Mouse (Mus musculus) forebrain, embryonic 16.5 days (tissue): Measurements from ENCODE around the gene Ttll3. TPM values are rescaled to one million over a fixed set of nuclear protein-coding genes. Genes with fewer than 3 reads are reported as not detected.
A peak's percentile ranks its signal among the peaks of the same experiment; 100 is the strongest.

Experiments used
- ATAC-seq: fragments of 200-750 bp; cut with Nextera tagmentation; 2 replicates; pipeline ENCODE4 v1.8.0; 2017; ENCODE audit warnings: mild to moderate bottlenecking, moderate library complexity
- H3K27ac ChIP-seq: fragments of 300-500 bp; sonication (generic); 2 replicates; pipeline ENCODE4 v1.5.1; 2014; ENCODE audit warnings: low read length, control low read depth
- H3K27me3 ChIP-seq: fragments of 300-500 bp; sonication (generic); replicated peaks from 2 replicates; pipeline ENCODE4 v1.6.1; 2014; ENCODE audit warnings: low read length; ENCODE audit not compliant: control insufficient read depth, insufficient read depth
- H3K36me3 ChIP-seq: fragments of 300-500 bp; sonication (generic); 2 replicates; pipeline ENCODE4 v1.6.1; 2014; ENCODE audit not compliant: control insufficient read depth, insufficient read depth
- H3K4me1 ChIP-seq: fragments of 300-500 bp; sonication (generic); replicated peaks from 2 replicates; pipeline ENCODE4 v1.6.1; 2014; ENCODE audit warnings: low read length; ENCODE audit not compliant: control insufficient read depth, insufficient read depth
- H3K4me2 ChIP-seq: fragments of 300-500 bp; sonication (generic); 2 replicates; pipeline ENCODE4 v1.6.1; 2014; ENCODE audit warnings: mild to moderate bottlenecking, low read length, control low read depth
- H3K4me3 ChIP-seq: fragments of 300-500 bp; sonication (generic); replicated peaks from 2 replicates; pipeline ENCODE4 v1.5.1; 2014; ENCODE audit warnings: mild to moderate bottlenecking, low read length, control low read depth
- H3K9ac ChIP-seq: fragments of 300-500 bp; sonication (generic); replicated peaks from 2 replicates; pipeline ENCODE4 v1.6.1; 2014; ENCODE audit warnings: low read depth, low read length, control low read depth
- H3K9me3 ChIP-seq: fragments of 300-500 bp; sonication (generic); 2 replicates; pipeline ENCODE4 v1.6.1; 2016; ENCODE audit warnings: low read length; ENCODE audit not compliant: control insufficient read depth
- WGBS: fragments of 180-500 bp; shearing (Covaris S2); extraction: QIAGEN DNeasy Blood & Tissue Kit; methylation state at CpG from one replicate; pipeline ENCODE4 v1.1.7; 2014; 5-methylcytosine and 5-hydroxymethylcytosine counted together
- polyA plus RNA-seq: library from polyadenylated mRNA; unstranded; fragments of >200 nt; fragmentation: Nextera tagmentation; extraction: Ambion mirVana; gene quantifications from 2 replicates; pipeline ENCODE4 v1.2.1, GENCODE M21; 2015

Gene Ttll3
- 6.4 and 8.7 TPM in 2 replicates for polyA plus RNA-seq

GRCm38 (mm10) chr6:113388960-113389359 is at the start of gene Ttll3:
Gene Ttll3 (plus strand): TSS chr6:113389260.
- ATAC-seq = no peak
- no peak within 1 kb of the TSS for H3K27ac ChIP-seq
- WGBS = 72% methylated on average over 8 of the region's 8 CpGs
- no peak within 1 kb of the TSS for H3K4me3 ChIP-seq
- no peak within 1 kb of the TSS for H3K9ac ChIP-seq
- peaks cover 9% of the 10 kb centered on the region for H3K4me1 ChIP-seq
- no peaks in the 10 kb centered on the region for H3K9me3 ChIP-seq
- no peak within 1 kb of the TSS for H3K4me2 ChIP-seq
- peaks cover 37% of the 10 kb centered on the region for H3K36me3 ChIP-seq
- H3K27me3 ChIP-seq = no peaks in the 10 kb centered on the region

DNA sequence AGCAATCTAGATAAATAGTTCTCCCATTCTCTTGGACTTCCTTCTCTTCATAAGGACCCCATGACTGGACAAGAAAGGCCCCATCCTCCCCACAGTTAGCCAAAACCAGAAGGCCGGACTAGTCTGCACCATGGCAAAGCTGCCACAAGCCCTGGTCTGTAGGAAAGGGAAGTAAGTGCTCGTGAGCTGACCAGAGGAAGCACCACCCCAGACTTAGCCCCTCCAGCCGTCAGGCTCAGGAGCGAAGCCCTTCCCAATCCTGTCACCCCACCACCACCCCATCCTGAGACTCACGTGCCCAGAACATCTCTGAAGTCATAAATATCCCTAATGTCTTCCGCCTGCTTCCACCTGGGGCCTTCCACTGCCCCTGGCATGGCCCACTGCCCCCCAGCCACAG is 47.5 kb upstream of the Ttll3 start:
- H3K9me3 ChIP-seq = no peaks in the 10 kb centered on the region
- no peak overlapping the region; the same call in 1 of the 2 replicates for H3K4me3 ChIP-seq
- H3K27me3 ChIP-seq = no peaks in the 10 kb centered on the region
- H3K27ac ChIP-seq = no peak overlapping the region
- ATAC-seq = no peak
- peak overlapping the region; percentile 29 for H3K4me2 ChIP-seq
- WGBS = 90% methylated on average over 6 of the region's 6 CpGs
- 0 out of 2 replicates have a peak overlapping the region, but pooled peaks have one; percentile 6 for H3K9ac ChIP-seq
- H3K36me3 ChIP-seq = no peaks in the 10 kb centered on the region
- H3K4me1 ChIP-seq = peaks cover 16% of the 10 kb centered on the region

GRCm38 (mm10) chr6:113342297-113342696 is 46.8 kb upstream of the Ttll3 start:
- Histone ChIP-seq H3K27ac (peak overlapping the region; percentile 7; the same call in 1 of the 2 replicates), H3K9me3 (no peaks in the 10 kb centered on the region), H3K4me1 (peaks cover 16% of the 10 kb centered on the region), H3K4me2 (peak overlapping the region; percentile 84), H3K27me3 (no peaks in the 10 kb centered on the region), H3K9ac (no peak overlapping the region), H3K4me3 (peak overlapping the region; percentile 18), H3K36me3 (no peaks in the 10 kb centered on the region)
- WGBS = 60% methylated on average over 3 of the region's 7 CpGs
- no peak for ATAC-seq

DNA sequence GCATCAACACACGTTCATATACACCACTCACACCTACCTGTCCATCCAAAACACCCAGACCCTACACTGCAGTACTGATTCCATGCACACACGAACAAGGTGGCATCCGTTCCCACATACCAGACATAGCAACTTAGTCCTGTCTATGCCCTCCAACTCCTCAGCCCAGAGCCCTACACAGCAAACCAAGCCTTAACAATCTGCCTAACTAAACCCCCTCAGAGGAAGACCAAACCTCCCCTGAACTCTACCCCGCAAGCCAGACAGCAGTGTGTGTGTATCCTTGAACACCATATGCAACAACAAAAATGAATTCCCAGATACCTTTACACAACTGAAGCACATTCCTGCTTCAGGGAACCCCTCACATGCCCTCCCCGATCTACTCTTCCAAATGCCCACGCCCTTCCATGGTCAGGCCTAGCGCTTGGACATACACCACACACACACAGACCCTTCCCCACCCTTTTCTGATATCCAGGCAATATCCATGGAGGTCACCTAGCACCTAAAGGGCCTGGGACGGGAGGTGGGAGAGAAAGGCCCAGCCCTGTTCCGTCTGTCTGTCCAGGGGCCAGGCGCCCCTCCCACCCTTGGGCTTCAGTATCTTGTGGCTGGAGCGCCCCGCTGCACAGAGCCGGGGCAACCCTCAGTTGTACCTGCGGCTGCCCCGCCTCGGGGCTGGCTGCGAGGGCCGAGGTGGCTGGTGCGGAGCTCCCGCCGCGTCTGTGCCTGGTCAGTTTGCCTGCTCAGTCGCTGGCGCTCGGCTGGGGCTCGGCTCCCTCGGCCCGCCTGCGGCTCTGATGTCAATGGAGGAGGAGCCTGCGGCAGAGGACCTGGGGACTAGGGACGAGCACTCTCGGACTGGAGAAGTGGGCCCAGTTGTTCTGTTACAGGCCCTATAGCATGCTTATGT is 45.6 kb upstream of the Ttll3 start, which contains the start of gene Camk1:
TSS of gene Camk1 (minus strand) at position 808 of the 916 bp plus-strand sequence.
- peak within 1 kb of the TSS; percentile 61 for H3K4me3 ChIP-seq
- ATAC-seq = peak; percentile 85
- H3K27me3 ChIP-seq = no peaks in the 10 kb centered on the region
- peak within 1 kb of the TSS; percentile 84 for H3K4me2 ChIP-seq
- H3K4me1 ChIP-seq = peaks cover 16% of the 10 kb centered on the region
- H3K36me3 ChIP-seq = no peaks in the 10 kb centered on the region
- H3K9ac ChIP-seq = peak within 1 kb of the TSS; percentile 84
- 21% methylated on average over 23 of the region's 32 CpGs for WGBS
- no peaks in the 10 kb centered on the region for H3K9me3 ChIP-seq
- no peak within 1 kb of the TSS for H3K27ac ChIP-seq

DNA sequence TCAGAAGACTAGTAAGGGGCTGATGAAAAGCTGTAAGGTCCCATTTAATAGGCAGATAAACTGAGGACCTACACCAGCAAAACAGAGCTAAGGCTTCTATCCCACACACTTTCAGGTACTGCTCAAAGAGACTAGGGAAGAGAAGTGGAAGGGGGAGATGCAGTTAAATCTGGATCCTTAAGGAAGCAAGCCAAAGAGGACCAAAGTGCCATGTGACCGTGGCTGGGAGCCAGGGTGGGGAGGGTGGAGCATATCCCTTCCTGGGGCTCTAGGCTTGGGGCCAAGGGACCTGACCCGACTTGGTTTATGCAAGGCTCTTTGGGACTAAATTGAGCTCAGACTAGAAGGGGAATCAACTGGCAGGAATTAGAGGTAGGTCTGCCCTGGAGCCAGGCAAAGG is 44.7 kb upstream of the Ttll3 start:
- peak overlapping the region; percentile 84 for H3K4me2 ChIP-seq
- no peaks in the 10 kb centered on the region for H3K27me3 ChIP-seq
- 35% methylated on average over 2 of the region's 2 CpGs for WGBS
- no peak overlapping the region for H3K9ac ChIP-seq
- no peak overlapping the region for H3K27ac ChIP-seq
- H3K36me3 ChIP-seq = no peaks in the 10 kb centered on the region
- H3K4me3 ChIP-seq = no peak overlapping the region
- no peaks in the 10 kb centered on the region for H3K9me3 ChIP-seq
- no peak for ATAC-seq
- peaks cover 16% of the 10 kb centered on the region for H3K4me1 ChIP-seq

GRCm38 (mm10) chr6:113346897-113347296 is 42.2 kb upstream of the Ttll3 start:
- no peak for ATAC-seq
- H3K4me2 ChIP-seq = no peak overlapping the region
- H3K9me3 ChIP-seq = no peaks in the 10 kb centered on the region
- H3K9ac ChIP-seq = no peak overlapping the region
- WGBS = 81% methylated on average over 4 of the region's 4 CpGs
- no peak overlapping the region for H3K4me3 ChIP-seq
- H3K4me1 ChIP-seq = peaks cover 14% of the 10 kb centered on the region
- no peaks in the 10 kb centered on the region for H3K27me3 ChIP-seq
- H3K36me3 ChIP-seq = no peaks in the 10 kb centered on the region
- H3K27ac ChIP-seq = no peak overlapping the region

GRCm38 (mm10) chr6:113350538-113350937 is 38.5 kb upstream of the Ttll3 start:
- no peak overlapping the region for H3K4me2 ChIP-seq
- no peak for ATAC-seq
- no peaks in the 10 kb centered on the region for H3K4me1 ChIP-seq
- H3K4me3 ChIP-seq = no peak overlapping the region
- no peak overlapping the region for H3K9ac ChIP-seq
- no peak overlapping the region for H3K27ac ChIP-seq
- no peaks in the 10 kb centered on the region for H3K9me3 ChIP-seq
- no peaks in the 10 kb centered on the region for H3K36me3 ChIP-seq
- no peaks in the 10 kb centered on the region for H3K27me3 ChIP-seq

GRCm38 (mm10) chr6:113351161-113351560 is 37.9 kb upstream of the Ttll3 start:
- no peak overlapping the region for H3K27ac ChIP-seq
- no peaks in the 10 kb centered on the region for H3K36me3 ChIP-seq
- ATAC-seq = no peak
- H3K9me3 ChIP-seq = no peaks in the 10 kb centered on the region
- 95% methylated on average over 1 of the region's 1 CpGs for WGBS
- H3K9ac ChIP-seq = no peak overlapping the region
- H3K4me3 ChIP-seq = no peak overlapping the region
- H3K4me2 ChIP-seq = no peak overlapping the region
- H3K27me3 ChIP-seq = no peaks in the 10 kb centered on the region
- H3K4me1 ChIP-seq = no peaks in the 10 kb centered on the region

DNA sequence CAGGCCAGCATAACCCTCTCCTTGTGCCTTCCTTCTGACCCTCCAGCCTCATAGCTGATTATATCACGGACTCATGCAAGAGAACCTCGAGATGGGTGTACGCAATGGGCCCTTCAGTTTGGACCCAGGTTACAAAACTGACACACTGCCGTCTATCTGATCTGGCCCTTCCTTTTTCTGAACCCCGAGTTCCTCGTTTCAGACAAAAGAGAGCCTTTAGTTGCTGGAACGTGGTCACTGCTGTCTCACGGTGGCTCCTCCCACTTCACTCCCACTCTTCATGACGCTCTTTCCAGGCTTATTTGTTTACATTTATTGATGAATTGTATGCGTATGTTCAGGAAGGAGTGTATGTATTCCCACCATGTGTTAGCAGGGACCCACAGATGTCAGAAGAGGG is 37.4 kb upstream of the Ttll3 start:
- ATAC-seq = no peak
- Histone ChIP-seq H3K9me3 (no peaks in the 10 kb centered on the region), H3K27ac (no peak overlapping the region), H3K9ac (no peak overlapping the region), H3K4me2 (no peak overlapping the region), H3K4me3 (no peak overlapping the region), H3K4me1 (no peaks in the 10 kb centered on the region), H3K27me3 (no peaks in the 10 kb centered on the region), H3K36me3 (no peaks in the 10 kb centered on the region)
- WGBS = 64% methylated on average over 10 of the region's 10 CpGs
